Mouse (Mus musculus): ENCODE data around the gene Rnaseh2b.

Rnaseh2b gene

GRCm38 (mm10) chr14:62322581-62323344 lies 30.4 kb downstream of the Rnaseh2b start:
- no peak for DNase-seq

GRCm38 (mm10) chr14:62323457-62323856 lies 31.1 kb downstream of the Rnaseh2b start:
- no peak for DNase-seq

DNA sequence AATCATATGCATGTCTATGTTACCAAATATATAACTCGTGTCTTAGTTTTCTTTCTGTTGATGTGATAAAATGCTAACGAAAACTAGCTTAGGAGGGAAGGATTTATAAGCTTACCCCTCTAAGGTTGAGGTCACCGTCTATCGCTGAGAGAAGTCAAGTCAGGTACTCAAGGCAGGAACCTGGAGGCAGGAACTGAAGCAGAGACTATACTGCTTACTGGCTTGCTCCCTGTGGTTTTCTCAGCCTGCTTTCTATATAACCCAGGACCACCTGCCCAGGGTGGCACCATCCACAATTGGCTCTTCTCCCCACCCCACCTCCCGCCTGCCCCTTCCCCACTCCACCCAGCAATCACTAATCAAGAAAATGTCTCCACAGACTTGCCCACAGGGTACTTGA lies 32.6 kb downstream of the Rnaseh2b start:
- DNase-seq: no peak

DNA sequence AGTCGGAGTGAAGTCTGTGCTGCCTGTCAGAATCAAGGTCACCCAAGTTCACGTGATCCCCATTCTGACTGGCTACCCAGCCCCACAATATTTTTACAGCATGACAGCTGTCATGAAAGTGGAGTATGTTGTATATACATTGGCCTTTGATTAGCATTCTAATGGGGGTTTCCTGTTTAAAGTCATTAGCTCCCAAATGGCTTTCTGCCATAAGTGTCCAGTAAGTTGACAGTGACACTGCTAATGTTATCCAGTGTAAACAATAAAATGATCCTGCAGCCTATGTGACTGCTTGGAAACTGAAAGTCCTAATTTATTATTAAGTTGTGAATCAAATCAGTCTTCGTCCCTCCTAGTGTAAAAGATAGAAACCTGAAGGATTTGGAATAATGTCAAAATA lies 33.6 kb downstream of the Rnaseh2b start:
- DNase-seq: no peak

DNA sequence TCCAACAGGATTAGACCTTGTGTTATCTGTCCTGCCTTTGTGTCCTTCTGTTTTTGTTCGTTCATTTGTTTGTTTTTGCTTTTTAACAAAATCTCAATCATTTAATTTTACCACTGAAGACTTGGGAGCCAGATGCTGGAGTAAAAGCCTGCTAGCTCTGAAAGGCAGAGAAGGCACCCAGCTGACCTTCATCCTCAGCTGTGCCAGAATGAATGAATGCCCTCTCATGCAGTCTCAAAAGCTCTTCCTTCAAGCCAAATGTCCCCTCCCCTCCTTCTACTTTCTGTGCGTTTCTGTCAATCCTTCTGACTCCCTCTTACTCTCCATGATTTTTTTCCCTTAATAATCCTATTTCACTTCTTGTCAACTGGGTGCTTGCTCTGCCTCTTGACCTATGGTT lies 34.8 kb downstream of the Rnaseh2b start:
- DNase-seq: no peak

DNA sequence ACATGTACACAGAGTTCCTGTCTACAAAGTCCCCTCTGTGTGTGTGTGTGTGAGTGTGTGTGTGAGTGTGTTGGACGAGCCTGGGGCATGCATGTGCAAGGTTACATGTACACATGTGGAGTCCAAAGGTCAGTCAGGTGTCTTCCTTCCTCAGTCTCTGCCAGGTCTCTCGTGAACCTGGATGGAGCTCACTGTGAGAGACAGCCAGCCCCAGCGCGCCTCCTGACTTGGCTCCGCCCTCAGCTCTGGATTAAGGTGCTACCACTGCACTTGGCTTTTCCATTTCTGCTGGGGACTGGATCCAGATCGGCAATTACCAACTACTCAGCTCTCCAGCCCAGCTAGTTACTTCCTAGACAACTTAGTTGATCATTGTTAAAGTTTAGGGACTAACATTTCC lies 36.2 kb downstream of the Rnaseh2b start:
- DNase-seq: no peak

GRCm38 (mm10) chr14:62329631-62330030 lies 37.2 kb downstream of the Rnaseh2b start:
- no peak for DNase-seq

DNA sequence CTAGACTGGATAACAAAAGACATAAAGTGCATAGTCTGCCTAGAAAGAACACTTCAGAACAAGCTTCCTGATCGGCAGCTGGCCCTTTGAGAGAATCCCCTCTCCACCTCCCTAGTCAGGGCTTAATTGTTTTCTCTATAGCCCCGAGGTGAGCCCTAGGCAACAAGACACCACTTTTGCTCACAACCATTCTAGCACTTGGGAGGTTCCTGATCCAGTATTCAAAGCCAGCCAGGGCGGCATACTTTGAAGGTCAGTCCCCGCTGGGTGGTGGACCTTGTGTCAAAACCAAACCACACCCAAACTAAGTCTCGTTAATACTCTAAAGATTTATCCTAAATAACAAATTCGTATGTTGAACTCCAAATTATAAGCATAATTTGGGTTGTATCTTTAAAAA lies 39.1 kb downstream of the Rnaseh2b start:
- DNase-seq: no peak

DNA sequence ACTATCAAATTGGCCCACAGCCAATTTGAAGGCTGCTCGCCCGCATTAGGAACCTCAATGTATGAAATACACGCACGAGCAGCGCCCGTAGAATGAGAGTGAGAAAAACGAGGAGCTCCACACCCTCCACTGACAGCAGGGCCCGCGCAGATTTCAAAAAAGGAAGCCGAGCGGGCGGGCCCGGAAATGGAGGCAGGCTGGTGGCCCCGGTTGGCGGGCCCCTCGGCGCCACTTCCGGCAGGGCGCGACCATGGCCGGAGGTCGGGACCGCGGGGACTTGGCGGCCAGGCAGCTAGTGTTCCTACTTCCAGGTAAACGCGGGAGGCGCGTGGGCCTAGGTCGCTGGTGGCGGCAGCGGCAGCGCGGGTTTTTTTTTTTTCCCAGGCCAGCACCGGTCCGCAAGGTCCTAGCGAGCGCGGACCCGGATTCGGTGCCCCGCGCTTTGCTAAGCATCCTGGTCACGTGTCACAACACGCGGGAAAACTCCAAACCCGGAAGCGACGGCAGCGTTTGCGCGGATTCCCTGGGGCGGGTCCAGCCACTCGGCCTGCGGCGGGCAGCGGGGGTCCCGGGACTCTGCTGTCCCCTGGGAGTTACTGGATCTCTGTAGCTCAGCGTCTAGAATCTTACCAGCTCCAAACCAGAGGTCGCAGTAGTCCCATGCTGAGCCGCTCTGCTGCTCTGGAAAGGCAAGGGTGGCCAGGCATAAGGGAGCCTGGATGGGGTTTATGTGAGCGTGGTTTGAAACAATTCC lies 39.7 kb downstream of the Rnaseh2b start:
- peak; percentile 89 for DNase-seq

DNA sequence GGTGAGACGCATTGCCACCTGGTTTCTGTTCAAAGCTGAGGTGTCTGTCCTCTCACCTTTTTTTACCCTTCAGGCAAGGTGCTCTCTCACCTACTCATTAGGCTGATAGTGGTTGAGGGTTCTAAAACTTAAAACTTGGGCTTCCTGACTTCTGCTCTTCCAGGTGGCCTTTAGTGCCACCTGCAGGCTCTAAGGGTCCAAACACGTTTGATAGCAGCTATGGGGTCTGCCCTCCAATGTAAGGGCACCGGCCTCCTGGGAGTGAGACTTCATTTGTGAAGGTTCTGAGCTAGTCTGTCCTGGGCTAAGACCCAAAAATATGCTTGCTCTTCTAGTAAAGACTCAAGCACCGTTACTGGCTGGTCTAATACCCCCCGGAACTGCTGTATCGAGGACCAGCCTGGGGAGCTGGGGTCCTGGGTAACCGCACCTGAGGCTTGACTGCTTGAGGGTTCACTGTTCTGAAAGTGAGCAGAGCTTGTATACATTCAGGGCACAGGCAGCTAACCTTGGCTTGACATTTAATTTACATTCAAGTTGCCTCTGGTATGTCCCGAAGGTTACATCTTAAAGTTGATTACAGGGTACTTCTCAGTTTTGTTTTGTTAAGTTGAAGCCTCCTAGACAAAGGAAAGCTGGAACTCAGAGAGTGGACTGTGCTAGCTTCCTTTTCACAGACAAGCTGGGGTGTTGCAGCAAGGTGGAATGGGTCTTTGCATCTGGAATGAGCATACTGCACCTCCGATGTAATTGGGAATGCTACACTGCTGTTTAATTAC lies 41.7 kb downstream of the Rnaseh2b start:
- no peak for DNase-seq

GRCm38 (mm10) chr14:62339196-62339595 lies 46.8 kb downstream of the Rnaseh2b start:
- no peak for DNase-seq

DNA sequence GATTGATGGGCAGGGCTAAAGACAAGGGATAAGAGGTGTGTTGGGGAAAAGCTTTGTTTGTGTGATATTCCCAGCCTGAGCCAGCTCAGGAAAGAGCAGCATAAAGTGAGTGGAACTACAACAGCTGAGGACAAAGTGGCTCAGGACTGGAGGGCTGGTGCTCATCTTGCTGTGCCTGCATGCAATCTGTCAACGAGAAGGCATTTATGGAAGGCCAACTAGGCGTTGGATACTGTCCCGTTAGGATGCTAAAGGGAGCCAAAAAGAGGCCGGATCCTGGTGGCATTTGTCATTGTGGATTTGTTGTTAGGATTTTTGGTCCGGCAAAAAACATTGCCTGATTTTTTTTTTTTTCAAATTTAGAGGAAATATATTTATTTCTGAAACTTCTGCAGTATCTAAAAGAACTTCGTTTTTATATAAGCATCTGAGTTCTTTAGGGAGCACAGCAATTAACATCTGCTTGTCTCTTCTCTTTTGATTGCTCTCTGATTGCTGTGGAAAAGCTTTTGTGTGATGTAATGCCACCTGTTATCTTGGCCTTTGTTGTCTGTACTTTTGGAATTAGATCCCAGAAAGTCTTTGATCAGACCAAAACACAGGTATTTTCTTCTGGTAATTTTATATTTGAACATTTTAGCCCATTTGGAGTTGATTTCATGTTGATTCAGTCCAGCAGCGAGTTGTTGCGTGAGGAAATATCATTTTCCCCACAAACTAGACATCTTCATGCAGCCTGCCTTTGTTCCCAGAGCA lies 49.7 kb downstream of the Rnaseh2b start:
- no peak for DNase-seq

DNA sequence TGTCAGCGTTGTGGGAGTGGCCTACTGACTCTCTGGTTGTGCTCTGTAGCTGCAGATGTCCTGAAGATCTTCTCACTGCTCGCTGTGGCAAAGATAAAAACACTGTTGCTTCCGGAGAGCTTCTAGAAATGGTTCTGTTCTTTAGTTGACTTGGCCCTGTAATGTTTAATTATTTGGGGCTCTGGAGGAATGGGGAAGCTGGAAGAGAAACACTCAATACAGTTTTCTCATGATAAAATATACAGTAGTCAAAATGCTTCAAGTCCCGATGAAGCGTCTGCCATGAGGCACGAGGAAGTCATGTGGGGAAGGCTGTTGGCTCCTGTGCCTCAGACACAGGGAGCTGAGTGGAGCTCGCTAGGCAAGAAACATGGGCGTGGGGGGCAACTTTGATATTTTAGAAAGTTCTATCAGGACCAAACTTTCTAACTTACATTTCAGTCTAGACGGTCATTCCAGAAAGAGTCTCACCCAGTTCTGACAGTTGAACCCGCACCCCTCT lies 50.3 kb downstream of the Rnaseh2b start:
- no peak for DNase-seq

DNA sequence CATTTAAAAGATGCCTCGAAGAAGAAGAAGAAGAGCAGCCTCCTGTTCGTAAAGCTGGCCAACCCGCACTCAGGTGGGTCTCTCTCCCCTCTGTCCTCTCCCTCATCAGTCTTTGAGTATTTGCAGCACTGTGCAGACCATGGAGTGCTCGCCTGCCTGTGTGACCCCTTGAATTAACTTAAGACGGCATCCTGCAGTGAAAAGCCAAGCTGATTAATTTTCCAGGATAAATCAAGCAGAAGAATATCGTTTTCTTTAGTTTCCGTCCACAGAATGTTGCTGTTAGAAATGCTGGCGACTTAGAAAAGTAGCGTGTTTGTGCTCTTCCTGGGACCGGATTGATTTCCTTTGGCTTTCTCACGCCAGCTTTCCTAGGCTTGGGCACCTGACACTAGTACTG lies 54.2 kb downstream of the Rnaseh2b start:
- no peak for DNase-seq

DNA sequence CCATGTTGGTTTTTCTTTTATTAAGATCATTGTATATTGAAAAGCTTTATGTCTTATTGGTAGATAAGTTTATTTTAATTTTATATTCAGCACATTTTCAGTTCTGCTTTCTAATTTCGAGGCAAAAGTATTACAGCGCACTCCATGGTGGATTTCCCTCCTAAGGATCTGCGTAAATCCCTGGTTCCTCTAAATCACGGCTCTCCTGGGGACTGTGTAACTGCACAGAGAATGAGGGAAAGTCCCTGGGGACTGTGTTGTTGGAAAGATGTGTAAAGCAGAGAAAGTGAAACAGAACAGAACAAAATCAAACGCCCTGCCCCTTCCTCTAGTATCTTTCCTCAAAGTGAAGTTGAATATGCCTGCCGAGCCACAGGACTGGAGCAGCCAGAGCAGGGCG lies 54.7 kb downstream of the Rnaseh2b start:
- no peak for DNase-seq

GRCm38 (mm10) chr14:62349786-62350185 lies 57.4 kb downstream of the Rnaseh2b start:
- no peak for DNase-seq

DNA sequence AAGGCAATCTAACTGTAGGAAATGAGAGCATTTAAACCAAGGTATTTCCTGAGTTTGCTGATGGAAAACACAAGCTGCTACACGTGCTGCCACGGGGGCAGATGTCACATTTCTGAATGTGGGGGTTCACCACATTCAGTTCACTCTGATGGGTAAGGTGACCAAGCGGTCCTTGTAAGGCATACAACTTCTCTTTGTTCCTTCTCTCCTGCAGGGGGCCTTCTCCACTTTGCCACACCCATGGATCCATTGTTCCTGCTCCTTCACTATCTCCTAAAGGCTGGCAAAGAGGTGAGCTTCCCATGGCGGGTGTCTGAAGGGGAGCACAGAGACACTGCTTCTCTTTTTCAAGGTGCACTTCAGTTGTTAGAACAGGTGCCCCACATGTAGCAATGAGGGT lies 57.8 kb downstream of the Rnaseh2b start:
- DNase-seq: no peak

DNA sequence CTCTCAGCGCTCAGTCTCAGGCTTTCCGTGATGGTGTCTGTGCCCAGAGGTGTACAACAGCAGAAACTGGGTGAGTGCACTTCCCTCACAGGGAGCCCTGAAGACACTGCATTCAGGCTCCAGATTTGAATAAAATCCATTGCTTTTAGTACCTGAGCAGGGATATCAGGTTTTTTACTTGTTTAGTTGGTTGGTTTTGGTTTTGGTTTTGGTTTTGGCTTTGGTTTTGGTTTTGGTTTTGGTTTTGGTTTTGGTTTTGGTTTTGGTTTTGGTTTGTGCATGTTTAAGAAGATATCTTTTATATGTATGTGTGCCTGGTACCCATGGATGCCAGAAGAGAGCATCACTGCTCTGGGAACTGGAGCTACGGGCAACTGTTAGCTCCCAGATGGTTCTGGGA lies 58.5 kb downstream of the Rnaseh2b start:
- no peak for DNase-seq

DNA sequence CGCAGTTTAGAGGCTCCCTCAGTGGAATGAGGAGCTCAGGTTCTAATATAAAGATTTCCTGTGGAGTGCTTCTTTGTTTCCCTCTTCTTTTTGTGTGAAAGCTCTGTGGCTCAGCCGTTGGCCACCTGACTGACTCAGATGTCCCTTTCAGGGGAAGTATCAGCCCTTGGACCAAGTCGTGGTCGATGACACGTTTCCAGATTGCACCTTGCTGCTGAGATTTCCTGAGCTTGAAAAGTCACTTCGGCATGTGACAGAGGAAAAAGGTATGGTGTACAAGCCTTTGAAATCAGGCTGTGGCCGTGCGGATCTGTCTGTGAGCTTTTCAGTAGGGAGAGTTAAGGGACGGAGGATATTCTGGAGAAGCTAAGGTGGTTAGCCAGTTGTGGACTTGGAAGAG lies 61.0 kb downstream of the Rnaseh2b start:
- no peak for DNase-seq

GRCm38 (mm10) chr14:62353793-62354192 lies 61.4 kb downstream of the Rnaseh2b start:
- DNase-seq: no peak

DNA sequence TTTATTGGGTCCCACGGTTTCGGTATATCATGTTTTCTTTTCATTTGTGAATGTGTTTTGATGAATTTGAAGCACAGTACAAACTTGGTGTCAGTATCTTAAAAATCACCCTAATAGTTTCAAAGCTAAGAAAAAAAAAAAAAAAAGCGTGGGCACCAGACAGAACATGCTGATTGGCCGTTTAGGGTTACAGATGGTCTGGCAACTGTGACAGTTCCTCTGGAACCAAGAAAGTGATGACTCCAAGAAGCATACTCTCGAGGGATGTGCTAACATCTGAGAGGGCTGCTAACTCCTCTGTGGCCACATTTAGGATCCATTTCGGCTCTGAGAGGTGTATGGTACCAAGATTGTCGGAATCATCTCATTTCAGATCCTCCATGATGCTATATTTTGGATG lies 62.8 kb downstream of the Rnaseh2b start:
- DNase-seq: no peak

GRCm38 (mm10) chr14:62361263-62361980 lies 69.0 kb downstream of the Rnaseh2b start:
- DNase-seq: no peak

Data from kidney, adult 18-20 months (tissue).